Mouse (Mus musculus) naive thymus-derived CD4-positive, alpha-beta T cell, adult 2 months (primary cell): ENCODE data around the gene Mecp2.

ENCODE experiments used
- DNase-seq: peaks from one replicate; pipeline ENCODE4 v3.0.0-alpha.2; 2011; ENCODE audit warnings: low read depth

Gene Mecp2

GRCm38 (mm10) chrX:74008063-74008462 lies 127.1 kb downstream of the Mecp2 start:
- DNase-seq: no peak

- DNase-seq: no peak
Observed at GRCm38 (mm10) chrX:74006401-74006800, 128.8 kb downstream of the Mecp2 start.

GRCm38 (mm10) chrX:74003644-74004043 lies 131.5 kb downstream of the Mecp2 start:
- DNase-seq: no peak

- no peak for DNase-seq
Observed at GRCm38 (mm10) chrX:74001024-74001423, 134.1 kb downstream of the Mecp2 start.

- DNase-seq: no peak
Observed at GRCm38 (mm10) chrX:73998911-73999869, 136.0 kb downstream of the Mecp2 start.

GRCm38 (mm10) chrX:73977783-73978182 lies 157.4 kb downstream of the Mecp2 start:
- no peak for DNase-seq
